Mouse (Mus musculus): ENCODE data around the gene Fbln1. TPM values are rescaled to one million over a fixed set of nuclear protein-coding genes. Genes with fewer than 3 reads are reported as not detected.
A peak's percentile ranks its signal among the peaks of the same experiment; 100 is the strongest.

The Fbln1 gene
- polyA plus RNA-seq, 1 experiment: 13.4 TPM

DNA sequence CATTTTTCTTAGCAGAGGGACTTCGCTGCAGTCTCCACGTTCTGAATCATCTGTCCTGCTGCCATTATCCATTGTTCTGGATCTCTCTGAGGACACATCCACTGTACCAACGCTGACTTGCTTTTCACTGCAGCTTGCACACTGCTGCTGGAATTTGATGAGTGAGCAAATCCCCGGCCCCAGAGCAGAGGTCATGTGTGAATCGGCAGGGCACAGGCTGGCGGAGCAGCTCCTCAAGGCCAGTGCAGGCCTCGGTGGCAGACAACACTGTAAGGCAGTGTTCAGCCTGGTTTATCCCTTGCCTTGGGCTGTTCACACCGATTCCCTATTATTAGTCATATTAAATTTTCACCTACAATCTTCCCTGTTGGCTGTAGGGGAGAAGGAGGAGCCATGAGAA, 89.8 kb downstream of the Fbln1 start:
- H3ac ChIP-seq (ENCODE audit: control insufficient read depth, insufficient read length): no peak overlapping the region
- no peak overlapping the region for H3K4me2 ChIP-seq (ENCODE audit: low read depth)
- no peak for TF ChIP-seq MYOG (IDR thresholded peaks at IDR 0.05; ENCODE audit: control insufficient read depth in 1 of 3, insufficient read depth in 1 of 3, insufficient read length in 2 of 3, low read depth in 2 of 3)
- TF ChIP-seq REST (IDR thresholded peaks at IDR 0.05; ENCODE audit: insufficient read depth, insufficient read length): no peak
- no peak for TF ChIP-seq POLR2A (IDR thresholded peaks at IDR 0.05; ENCODE audit: insufficient read length, low read depth)
- no peak for TF ChIP-seq TCF3 (IDR thresholded peaks at IDR 0.05; ENCODE audit: insufficient read length, low read depth)
- no peak for TF ChIP-seq USF1 (IDR thresholded peaks at IDR 0.05; ENCODE audit: low read depth)
- TF ChIP-seq SRF (IDR thresholded peaks at IDR 0.05; ENCODE audit: control insufficient read depth, insufficient read length, low read depth): no peak
- no peak for TF ChIP-seq CEBPB (IDR thresholded peaks at IDR 0.05; ENCODE audit: insufficient read depth, poor library complexity, severe bottlenecking)
- no peak for TF ChIP-seq E2F4 (IDR thresholded peaks at IDR 0.05; ENCODE audit: insufficient read depth)
- TF ChIP-seq POLR2AphosphoS2 (IDR thresholded peaks at IDR 0.05; ENCODE audit: insufficient read length, low read depth): no peak
- H3K27me3 ChIP-seq (ENCODE audit: control insufficient read depth, insufficient read depth, insufficient read length): peaks cover 10% of the 10 kb centered on the region
- no peaks in the 10 kb centered on the region for H3K36me3 ChIP-seq (ENCODE audit: control insufficient read depth, insufficient read depth)
- no peaks in the 10 kb centered on the region for H3K79me2 ChIP-seq (ENCODE audit: control insufficient read depth, insufficient read depth)
- H3K4me3 ChIP-seq: no peak overlapping the region

DNA sequence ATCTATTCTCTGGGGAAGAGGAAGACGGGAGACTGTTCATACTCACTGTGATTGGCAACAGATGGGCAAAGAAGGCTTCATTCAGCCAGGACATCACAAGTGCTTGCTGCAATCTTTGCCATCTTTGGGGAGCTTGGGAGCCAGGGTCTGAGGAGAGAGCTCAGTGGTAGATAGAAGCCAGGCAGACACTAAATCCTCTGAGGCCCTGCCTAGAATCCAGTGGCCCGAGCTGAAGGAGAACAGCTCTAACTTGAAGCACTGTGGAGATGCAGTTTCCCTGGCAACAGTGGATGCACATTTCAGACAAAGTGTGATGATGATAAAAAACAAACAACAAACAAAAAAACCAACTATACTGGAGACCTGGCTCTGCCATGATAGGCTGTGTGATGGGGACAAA, 90.2 kb downstream of the Fbln1 start:
- Histone ChIP-seq H3K4me2 (ENCODE audit: low read depth) (no peak overlapping the region), H3ac (ENCODE audit: control insufficient read depth, insufficient read length) (no peak overlapping the region), H3K27me3 (ENCODE audit: control insufficient read depth, insufficient read depth, insufficient read length) (peaks cover 10% of the 10 kb centered on the region), H3K4me3 (no peak overlapping the region), H3K36me3 (ENCODE audit: control insufficient read depth, insufficient read depth) (no peaks in the 10 kb centered on the region), H3K79me2 (ENCODE audit: control insufficient read depth, insufficient read depth) (no peaks in the 10 kb centered on the region)
- TF ChIP-seq CEBPB (IDR thresholded peaks at IDR 0.05; ENCODE audit: insufficient read depth, poor library complexity, severe bottlenecking) (no peak), TCF12 (IDR thresholded peaks at IDR 0.05; ENCODE audit: insufficient read depth, poor library complexity, severe bottlenecking) (no peak)

DNA sequence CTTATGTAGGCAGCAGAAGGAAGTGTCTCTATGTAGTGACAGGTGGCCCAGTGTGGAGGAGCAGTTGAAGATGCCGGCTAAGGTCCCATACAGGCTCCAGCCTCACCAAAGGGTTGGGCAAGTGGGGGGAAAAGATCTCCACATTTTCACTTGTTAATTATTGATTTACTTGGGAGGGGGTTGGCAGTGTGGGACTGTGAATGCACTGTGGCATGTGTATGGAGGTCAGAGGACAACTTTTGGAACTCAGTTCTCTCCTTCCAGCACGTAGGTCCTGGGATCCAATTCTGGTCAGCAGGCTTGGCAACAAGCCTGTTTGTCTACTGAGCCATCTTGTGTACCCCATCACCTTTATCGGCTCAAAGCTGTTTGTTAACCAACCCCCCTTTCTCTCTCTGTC, 90.8 kb downstream of the Fbln1 start:
- no peaks in the 10 kb centered on the region for H3K36me3 ChIP-seq (ENCODE audit: control insufficient read depth, insufficient read depth)
- H3K4me2 ChIP-seq (ENCODE audit: low read depth): no peak overlapping the region
- TF ChIP-seq TCF3 (IDR thresholded peaks at IDR 0.05; ENCODE audit: insufficient read length, low read depth) (no peak), REST (IDR thresholded peaks at IDR 0.05; ENCODE audit: insufficient read depth, insufficient read length) (no peak), USF1 (IDR thresholded peaks at IDR 0.05; ENCODE audit: low read depth) (no peak), TCF12 (IDR thresholded peaks at IDR 0.05; ENCODE audit: insufficient read depth, poor library complexity, severe bottlenecking) (no peak), POLR2A (IDR thresholded peaks at IDR 0.05; ENCODE audit: insufficient read length, low read depth) (no peak), E2F4 (IDR thresholded peaks at IDR 0.05; ENCODE audit: insufficient read depth) (no peak), MAX (IDR thresholded peaks at IDR 0.05; ENCODE audit: low read depth) (no peak), CEBPB (IDR thresholded peaks at IDR 0.05; ENCODE audit: insufficient read depth, poor library complexity, severe bottlenecking) (no peak), POLR2AphosphoS2 (IDR thresholded peaks at IDR 0.05; ENCODE audit: insufficient read length, low read depth) (no peak), MYOG (IDR thresholded peaks at IDR 0.05; ENCODE audit: control insufficient read depth in 1 of 3, insufficient read depth in 1 of 3, insufficient read length in 2 of 3, low read depth in 2 of 3) (no peak), SRF (IDR thresholded peaks at IDR 0.05; ENCODE audit: control insufficient read depth, insufficient read length, low read depth) (no peak), MYOD1 (IDR thresholded peaks at IDR 0.05; ENCODE audit: control insufficient read depth in 1 of 3, insufficient read length in 2 of 3, low read depth in 2 of 3) (no peak)
- H3K4me3 ChIP-seq: no peak overlapping the region
- H3ac ChIP-seq (ENCODE audit: control insufficient read depth, insufficient read length): no peak overlapping the region
- peaks cover 10% of the 10 kb centered on the region for H3K27me3 ChIP-seq (ENCODE audit: control insufficient read depth, insufficient read depth, insufficient read length)
- H3K79me2 ChIP-seq (ENCODE audit: control insufficient read depth, insufficient read depth): no peaks in the 10 kb centered on the region

DNA sequence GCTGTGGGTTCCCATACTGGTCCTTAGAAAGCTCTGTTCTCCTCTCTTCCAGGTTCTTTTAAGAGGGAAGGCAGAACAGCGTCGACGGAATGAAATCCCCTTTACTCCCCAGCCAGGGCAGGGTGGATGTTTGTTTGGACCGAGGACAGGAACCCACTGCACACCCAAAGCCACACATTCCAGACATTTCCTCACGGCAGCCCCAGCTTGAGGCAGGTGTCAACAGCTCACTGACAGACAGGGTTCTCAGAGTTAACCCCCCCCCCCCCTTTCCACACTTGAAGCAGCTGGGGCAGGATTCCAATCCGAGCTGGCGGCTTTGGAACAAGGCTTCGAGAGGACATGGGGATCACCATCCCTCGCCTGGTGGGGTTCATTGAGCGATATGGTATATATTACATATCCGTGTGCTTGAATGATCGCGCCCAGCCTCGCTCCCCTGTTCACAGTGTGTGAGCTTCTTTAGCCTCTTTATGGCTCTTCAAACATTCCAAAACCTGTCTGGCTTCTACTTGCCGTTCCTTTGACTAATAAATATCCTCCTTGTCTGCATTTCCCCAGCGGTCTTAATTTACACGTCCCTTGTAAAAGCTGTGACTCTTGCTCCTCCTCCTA, 92.5 kb downstream of the Fbln1 start:
- no peak overlapping the region for H3ac ChIP-seq (ENCODE audit: control insufficient read depth, insufficient read length)
- no peaks in the 10 kb centered on the region for H3K36me3 ChIP-seq (ENCODE audit: control insufficient read depth, insufficient read depth)
- no peak for TF ChIP-seq TCF12 (IDR thresholded peaks at IDR 0.05; ENCODE audit: insufficient read depth, poor library complexity, severe bottlenecking)
- TF ChIP-seq MYOD1 (IDR thresholded peaks at IDR 0.05; ENCODE audit: control insufficient read depth in 1 of 3, insufficient read length in 2 of 3, low read depth in 2 of 3): peak in 2 of 3 experiments; percentile 31 to 53
- TF ChIP-seq MYOG (IDR thresholded peaks at IDR 0.05; ENCODE audit: control insufficient read depth in 1 of 3, insufficient read depth in 1 of 3, insufficient read length in 2 of 3, low read depth in 2 of 3): peak in 1 of 3 experiments; percentile 54
- H3K4me2 ChIP-seq (ENCODE audit: low read depth): peak overlapping the region; percentile 78
- no peaks in the 10 kb centered on the region for H3K79me2 ChIP-seq (ENCODE audit: control insufficient read depth, insufficient read depth)
- no peak overlapping the region for H3K4me3 ChIP-seq
- H3K27me3 ChIP-seq (ENCODE audit: control insufficient read depth, insufficient read depth, insufficient read length): peaks cover 18% of the 10 kb centered on the region

DNA sequence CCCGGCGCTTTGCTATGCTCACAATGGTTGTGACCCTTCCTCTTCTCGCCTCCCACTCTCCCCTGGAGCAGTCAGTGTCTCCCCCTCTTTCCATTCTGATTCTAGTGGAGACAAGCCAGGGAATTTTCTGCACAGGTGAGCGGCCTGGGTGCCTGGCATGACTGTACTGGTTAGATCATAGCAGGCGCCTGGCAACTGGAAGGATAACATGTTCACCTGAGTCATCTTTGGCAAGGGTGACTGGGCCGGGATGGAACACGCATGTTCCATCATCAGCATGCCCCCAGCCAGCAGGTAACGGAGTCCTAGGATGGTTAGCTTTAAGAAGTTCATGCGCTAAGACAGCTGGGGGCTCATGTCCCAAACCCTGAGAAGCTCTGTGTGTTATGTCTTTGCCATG, 93.2 kb downstream of the Fbln1 start:
- TF ChIP-seq CEBPB (IDR thresholded peaks at IDR 0.05; ENCODE audit: insufficient read depth, poor library complexity, severe bottlenecking) (no peak), MAX (IDR thresholded peaks at IDR 0.05; ENCODE audit: low read depth) (no peak), MYOD1 (IDR thresholded peaks at IDR 0.05; ENCODE audit: control insufficient read depth in 1 of 3, insufficient read length in 2 of 3, low read depth in 2 of 3) (no peak), POLR2A (IDR thresholded peaks at IDR 0.05; ENCODE audit: insufficient read length, low read depth) (no peak)
- no peak overlapping the region for H3K4me2 ChIP-seq (ENCODE audit: low read depth)

More for the DNA sequence above, 93.2 kb downstream of the Fbln1 start:
- H3K79me2 ChIP-seq (ENCODE audit: control insufficient read depth, insufficient read depth): no peaks in the 10 kb centered on the region
- no peak overlapping the region for H3ac ChIP-seq (ENCODE audit: control insufficient read depth, insufficient read length)
- H3K4me3 ChIP-seq: no peak overlapping the region
- no peaks in the 10 kb centered on the region for H3K36me3 ChIP-seq (ENCODE audit: control insufficient read depth, insufficient read depth)
- H3K27me3 ChIP-seq (ENCODE audit: control insufficient read depth, insufficient read depth, insufficient read length): peaks cover 20% of the 10 kb centered on the region

Data from myocyte (in vitro differentiated cells).